ENCODE assay signal across 9 mouse cellular contexts in the genomic region with DNA sequence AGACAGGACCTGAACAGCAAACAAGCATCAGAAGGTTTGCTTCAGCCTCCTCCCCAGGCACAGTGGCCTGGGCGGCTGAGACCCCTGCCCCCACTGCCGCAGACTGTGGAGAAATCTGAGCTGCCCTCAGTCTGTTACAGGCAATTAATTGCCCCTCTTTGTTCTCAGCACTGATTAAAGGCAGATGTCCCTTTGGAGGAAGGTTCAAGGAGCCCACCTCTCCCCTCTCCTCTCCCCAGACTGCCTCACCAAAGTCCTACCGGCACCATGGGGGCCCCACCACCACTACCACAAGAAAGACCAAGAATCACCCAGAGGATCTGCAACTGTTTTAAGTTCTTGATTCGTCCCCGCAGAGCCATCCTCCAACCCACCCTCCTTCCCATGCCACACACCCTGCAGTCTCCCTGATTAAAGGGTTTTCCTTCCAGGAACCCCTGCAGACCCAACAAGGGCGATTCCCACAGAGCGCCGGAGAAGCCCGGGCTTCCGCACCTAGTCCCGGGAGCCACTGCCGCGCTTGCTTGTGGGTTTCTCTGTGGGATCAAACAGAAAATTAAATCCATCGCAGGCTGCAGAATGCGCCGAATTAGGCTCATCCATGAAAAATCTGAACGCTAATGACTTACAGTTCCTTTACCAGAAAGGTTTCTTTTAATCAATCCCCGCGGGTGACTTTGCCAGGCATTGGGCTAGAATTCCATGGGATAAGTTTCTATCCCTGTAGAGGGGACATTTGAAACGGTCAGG. TPM values are rescaled to one million over a fixed set of nuclear protein-coding genes. Genes with fewer than 3 reads are reported as not detected.
DNase-seq lines count a peak whose midpoint lies in the region; ATAC-seq and TF ChIP-seq lines count a peak whose summit lies in the region.
"Had no signal": no experiment of that assay in that cellular context is flagged by ENCODE, and none has a peak within 500 bp of the region (broad histone marks: within the 10 kb centered on the region; RNA-seq: fewer than 3 reads in every experiment).

No protein-coding gene starts in this region.

- no peak for TF ChIP-seq CTCF in E14TG2a.4 (conservative IDR thresholded peaks at IDR 0.05; ENCODE audit: low read length)
- no peak for TF ChIP-seq CTCF in forebrain, postnatal 0 days (IDR thresholded peaks at IDR 0.05; ENCODE audit: low read depth)

- 0 out of 2 replicates have a peak, but pooled peaks cover 2% of the 10 kb centered on the region for H3K36me3 ChIP-seq in heart, embryonic 10.5 days
- no peaks in the 10 kb centered on the region for H3K36me3 ChIP-seq in E14TG2a.4 (ENCODE audit: insufficient read depth, low read length)
- H3K36me3 ChIP-seq in forebrain, postnatal 0 days (ENCODE audit: insufficient read depth) = no peaks in the 10 kb centered on the region

- ATAC-seq in forebrain, postnatal 0 days = no peak

- peaks cover 47% of the 10 kb centered on the region for H3K4me1 ChIP-seq in heart, embryonic 10.5 days
- H3K4me1 ChIP-seq in E14TG2a.4 (replicated peaks; ENCODE audit: low read depth, low read length) = peaks cover 38% of the 10 kb centered on the region
- peaks cover 8% of the 10 kb centered on the region; the same call in 1 of the 2 replicates for H3K4me1 ChIP-seq in forebrain, postnatal 0 days (ENCODE audit: insufficient read depth)

- peak overlapping the region; percentile 39 for H3K4me3 ChIP-seq in heart, embryonic 10.5 days
- H3K4me3 ChIP-seq in E14TG2a.4 (replicated peaks; ENCODE audit: low read length) = 0 out of 2 replicates have a peak overlapping the region, but pooled peaks have one; percentile 17
- no peak overlapping the region for H3K4me3 ChIP-seq in forebrain, postnatal 0 days (ENCODE audit: low read depth, low read length)

- no peak overlapping the region for H3K9ac ChIP-seq in forebrain, postnatal 0 days

- peak overlapping the region; percentile 82 for H3K27ac ChIP-seq in heart, embryonic 10.5 days
- no peak overlapping the region for H3K27ac ChIP-seq in forebrain, postnatal 0 days (ENCODE audit: low read depth, low read length)

- 9% methylated on average over 20 of the region's 20 CpGs for WGBS in heart, embryonic 10.5 days
- 10% methylated on average over 20 of the region's 20 CpGs for WGBS in forebrain, postnatal 0 days

- no peaks in the 10 kb centered on the region for H3K9me3 ChIP-seq in heart, embryonic 10.5 days
- peaks cover 10% of the 10 kb centered on the region; the same call in 1 of the 2 replicates for H3K9me3 ChIP-seq in E14TG2a.4 (ENCODE audit: low read length)
- no peaks in the 10 kb centered on the region for H3K9me3 ChIP-seq in forebrain, postnatal 0 days (ENCODE audit: low read length)

- H3K4me2 ChIP-seq in forebrain, postnatal 0 days (ENCODE audit: low read depth) = peak overlapping the region; percentile 19; the same call in 1 of the 2 replicates

- DNase-seq in heart, embryonic 10.5 days (ENCODE audit: low spot score) = no peak
- DNase-seq in heart, postnatal 25 days (ENCODE audit: low spot score) = no peak
- DNase-seq in forebrain, postnatal 0 days = peak; percentile 9
- DNase-seq in mesoderm, embryonic 11.5 days (ENCODE audit: low read depth, low spot score) = peak; percentile 79
- no peak for DNase-seq in cerebellum, postnatal 14 days
- DNase-seq in urinary bladder, postnatal 10 days (ENCODE audit: low spot score) = no peak
- DNase-seq in thymus, postnatal 10 days (ENCODE audit: low spot score in 2 of 2) = no peak
- DNase-seq: right cerebral cortex, postnatal 14 days had no signal

- intact Hi-C loops in heart, postnatal 25 days (cut with DNase I) = no loop called here

- H3K27me3 ChIP-seq in heart, embryonic 10.5 days (ENCODE audit: insufficient read depth, poor library complexity, severe bottlenecking) = peaks cover 15% of the 10 kb centered on the region
- H3K27me3 ChIP-seq in E14TG2a.4 (ENCODE audit: insufficient read depth, low read length) = no peaks in the 10 kb centered on the region
- H3K27me3 ChIP-seq in forebrain, postnatal 0 days (ENCODE audit: insufficient read depth, low read length) = no peaks in the 10 kb centered on the region

RNA-seq across cellular contexts. Expression of gene Col26a1, which starts 21.6 kb away (rescaled TPM):
- 29.8 and 50.3 TPM in 2 replicates for polyA plus RNA-seq in heart, embryonic 10.5 days (2016; fragmentation: Nextera tagmentation; extraction: Ambion mirVana)
- 1 to 10 TPM; 2.7 to 2.8 TPM for total RNA-seq in heart, postnatal 25 days (2021)
- total RNA-seq in forebrain, postnatal 0 days (2014; rRNA removed) = 39.9 and 43.7 TPM in 2 replicates
- 24.3 and 27.1 TPM in 2 replicates for polyA plus RNA-seq in forebrain, postnatal 0 days (2015; fragmentation: Nextera tagmentation; extraction: Ambion mirVana)

RNA-seq across cellular contexts. Expression of gene Ift22, which starts 46.6 kb away (rescaled TPM):
- polyA plus RNA-seq in heart, embryonic 10.5 days (2016; fragmentation: Nextera tagmentation; extraction: Ambion mirVana) = 42.4 and 54.5 TPM in 2 replicates
- 1 to 10 TPM; 8.8 to 8.9 TPM for total RNA-seq in heart, postnatal 25 days (2021)
- 30.7 and 35.9 TPM in 2 replicates for total RNA-seq in forebrain, postnatal 0 days (2014; rRNA removed)
- 125 and 134 TPM in 2 replicates for polyA plus RNA-seq in forebrain, postnatal 0 days (2015; fragmentation: Nextera tagmentation; extraction: Ambion mirVana)

Comparison
In these comparisons a context has a peak if more than half of its experiments do, and no peak if none do; other contexts are left out.
1. DNase-seq: peak in forebrain, postnatal 0 days (single experiment) and mesoderm, embryonic 11.5 days (single experiment); none in heart, embryonic 10.5 days (single experiment), heart, postnatal 25 days (single experiment), cerebellum, postnatal 14 days (0 of 2), urinary bladder, postnatal 10 days (single experiment) and thymus, postnatal 10 days (0 of 2).
2. RNA of gene Col26a1, which starts 21.6 kb away (total RNA-seq): 39.9 to 43.7 TPM in forebrain, postnatal 0 days; 2.7 to 2.8 TPM in heart, postnatal 25 days; every median in the first group is over 10 times any median in the second.